Mouse (Mus musculus) megakaryocyte, embryonic 14.5 days (primary cell): ENCODE data around the gene Tapbp. TPM values are rescaled to one million over a fixed set of nuclear protein-coding genes. Genes with fewer than 3 reads are reported as not detected.
"Not testable (repeated sequence)": the region's sequence is repeated elsewhere in the genome, so short reads cannot be mapped to it uniquely, and the experiment has no call there.

Experiments
- H3K27me3 ChIP-seq: replicated peaks from 2 replicates; pipeline ENCODE3; 2012; ENCODE audit warnings: inconsistent platforms
- H3K36me3 ChIP-seq: replicated peaks from 2 replicates; pipeline ENCODE3; 2012; ENCODE audit warnings: low read length, inconsistent platforms, mixed read lengths
- H3K4me1 ChIP-seq: 2 replicates; pipeline ENCODE4 v1.6.1; 2012; ENCODE audit warnings: inconsistent platforms
- H3K4me3 ChIP-seq: replicated peaks from 2 replicates; pipeline ENCODE3; 2012; ENCODE audit warnings: moderate library complexity, mild to moderate bottlenecking, inconsistent platforms
- H3K9me3 ChIP-seq: 2 replicates; pipeline ENCODE4 v1.6.1; 2012; ENCODE audit warnings: inconsistent platforms
- FLI1 ChIP-seq: IDR thresholded peaks from 2 replicates; pipeline ENCODE4 v1.6.1; 2012; ENCODE audit warnings: low read length, inconsistent platforms, mixed read lengths
- GATA1 ChIP-seq: IDR thresholded peaks from 3 replicates; pipeline ENCODE4 v1.6.1; 2012; ENCODE audit warnings: mixed read lengths, low read length, inconsistent platforms, borderline replicate concordance
- polyA plus RNA-seq: library from polyadenylated mRNA; stranded (reverse); fragments of >175 nt; gene quantifications from 2 replicates; pipeline ENCODE4 v1.2.3, GENCODE M21; 2012; ENCODE audit warnings: low replicate concordance; ENCODE audit not compliant: insufficient read depth

The Tapbp gene
- polyA plus RNA-seq, 1 experiment: 606 TPM

DNA sequence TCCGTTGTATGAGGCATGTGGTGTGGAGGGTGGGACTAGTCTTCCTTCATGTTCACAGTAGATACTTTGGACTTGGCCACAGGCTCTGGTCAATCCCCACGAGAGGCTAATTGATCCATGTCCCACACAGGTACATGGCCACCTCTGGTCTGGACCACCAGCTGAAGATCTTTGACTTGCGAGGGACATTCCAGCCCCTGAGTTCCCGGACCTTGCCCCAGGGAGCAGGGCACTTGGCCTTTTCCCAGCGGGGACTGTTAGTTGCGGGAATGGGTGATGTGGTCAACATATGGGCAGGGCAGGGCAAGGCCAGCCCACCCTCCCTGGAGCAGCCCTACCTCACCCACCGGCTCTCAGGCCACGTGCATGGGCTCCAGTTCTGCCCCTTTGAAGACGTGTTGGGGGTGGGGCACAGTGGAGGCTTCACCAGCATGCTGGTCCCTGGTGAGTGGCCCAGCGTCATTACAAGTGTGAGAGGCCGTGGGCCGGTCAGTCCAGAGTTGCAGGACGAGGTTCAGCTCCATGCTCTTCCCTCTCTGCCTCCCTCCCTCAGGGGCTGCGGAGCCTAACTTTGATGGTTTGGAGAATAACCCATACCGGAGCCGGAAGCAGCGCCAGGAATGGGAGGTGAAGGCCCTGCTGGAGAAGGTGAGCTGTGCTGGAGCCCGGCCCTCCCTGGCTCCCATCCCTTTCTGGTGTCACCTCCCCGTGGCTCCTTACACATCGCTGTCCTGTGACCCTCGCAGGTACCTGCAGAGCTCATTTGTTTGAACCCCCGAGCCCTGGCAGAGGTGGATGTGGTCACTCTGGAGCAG, 32.6 kb downstream of the Tapbp start:
- Histone ChIP-seq H3K4me1 (peaks cover 66% of the 10 kb centered on the region), H3K27me3 (no peaks in the 10 kb centered on the region), H3K36me3 (peaks cover 86% of the 10 kb centered on the region), H3K9me3 (no peaks in the 10 kb centered on the region), H3K4me3 (peak overlapping the region; percentile 38)
- no peak for TF ChIP-seq GATA1
- no peak for TF ChIP-seq FLI1

DNA sequence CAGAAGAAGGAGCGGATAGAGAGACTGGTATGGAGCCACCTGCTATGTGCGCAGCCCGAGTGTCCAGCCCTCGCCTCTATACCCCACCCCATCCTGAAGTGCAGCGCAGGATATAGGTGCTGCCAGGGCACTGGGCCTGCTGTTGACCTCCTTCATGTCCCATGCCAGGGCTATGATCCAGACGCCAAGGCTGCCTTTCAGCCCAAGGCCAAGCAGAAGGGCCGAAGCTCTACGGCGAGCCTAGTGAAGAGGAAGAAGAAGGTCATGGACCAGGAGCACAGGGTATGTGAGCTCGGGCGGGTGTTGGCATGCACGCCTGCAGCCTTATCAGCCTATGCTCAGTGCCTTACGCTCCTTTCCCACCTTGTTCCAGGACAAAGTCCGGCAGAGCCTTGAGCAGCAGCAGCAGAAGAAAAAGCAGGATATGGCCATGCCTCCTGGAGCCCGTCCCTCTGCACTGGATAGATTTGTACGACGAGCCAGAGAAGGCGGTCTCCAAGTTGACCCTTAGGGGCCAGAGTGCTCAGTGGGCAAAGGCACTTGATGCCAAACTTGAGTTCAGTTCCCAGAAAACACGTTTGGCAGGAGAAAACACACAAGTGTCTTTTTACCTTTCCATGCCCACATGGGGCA, 33.3 kb downstream of the Tapbp start:
- Histone ChIP-seq H3K4me3 (no peak overlapping the region), H3K4me1 (peaks cover 67% of the 10 kb centered on the region), H3K9me3 (no peaks in the 10 kb centered on the region), H3K27me3 (no peaks in the 10 kb centered on the region), H3K36me3 (peaks cover 84% of the 10 kb centered on the region)
- TF ChIP-seq GATA1 (no peak), FLI1 (no peak)

GRCm38 (mm10) chr17:33950131-33950625, 34.5 kb downstream of the Tapbp start:
- Histone ChIP-seq H3K4me3 (peak overlapping the region; percentile 99), H3K27me3 (no peaks in the 10 kb centered on the region), H3K9me3 (no peaks in the 10 kb centered on the region), H3K36me3 (peaks cover 80% of the 10 kb centered on the region), H3K4me1 (peaks cover 75% of the 10 kb centered on the region)
- no peak for TF ChIP-seq GATA1
- TF ChIP-seq FLI1: no peak

DNA sequence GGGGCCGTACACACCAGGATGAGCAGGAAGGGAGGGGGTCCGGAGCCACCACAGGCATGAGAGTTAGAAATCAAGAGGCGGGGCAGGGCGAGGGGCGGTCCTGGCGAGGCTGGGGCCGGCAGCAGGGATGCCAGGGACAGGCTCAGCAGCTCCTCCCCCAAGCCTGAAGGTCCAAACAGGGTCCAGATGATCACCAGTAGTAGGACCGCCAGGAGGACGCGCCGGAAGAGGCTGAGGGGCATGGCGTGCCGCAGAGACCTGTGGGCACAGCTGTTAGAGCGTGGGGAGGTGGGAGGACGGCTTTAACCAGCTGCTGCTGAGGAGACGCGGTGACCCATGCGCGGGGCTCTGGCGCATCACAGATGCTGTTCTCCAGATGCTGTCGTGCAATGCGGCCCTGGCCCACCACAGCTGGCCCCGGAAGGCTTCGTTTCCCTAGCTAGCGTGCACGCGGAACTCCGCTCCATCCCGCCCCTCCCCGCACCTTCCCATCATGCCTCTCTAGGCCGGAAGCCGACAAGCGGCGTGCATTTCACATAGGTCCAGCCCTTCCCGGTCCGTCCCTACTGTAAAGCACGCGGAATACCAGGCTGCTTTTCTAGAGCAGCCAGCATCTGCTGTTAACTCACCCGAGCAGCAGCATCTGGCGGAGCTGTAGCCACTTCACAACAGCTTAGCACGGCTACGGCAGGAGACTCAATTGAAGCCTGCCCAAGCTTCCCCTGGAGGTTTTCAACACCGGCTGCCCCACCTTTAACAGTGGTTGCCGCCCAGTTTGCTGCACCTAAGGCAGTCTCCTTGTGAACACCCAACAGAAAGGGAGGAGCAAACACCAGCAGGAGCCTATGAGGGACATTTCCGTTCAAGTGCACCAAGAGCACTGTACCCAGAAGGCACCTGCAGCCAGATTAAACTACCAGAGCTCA, 35.6 kb downstream of the Tapbp start, which contains the start of gene B3galt4:
B3galt4 (minus strand) TSS at position 468 of the 926 bp plus-strand sequence.
- Histone ChIP-seq H3K27me3 (no peaks in the 10 kb centered on the region), H3K36me3 (peaks cover 71% of the 10 kb centered on the region), H3K4me3 (peak within 1 kb of the TSS; percentile 99), H3K4me1 (peaks cover 75% of the 10 kb centered on the region), H3K9me3 (no peaks in the 10 kb centered on the region)
- TF ChIP-seq GATA1 (no peak), FLI1 (no peak)

DNA sequence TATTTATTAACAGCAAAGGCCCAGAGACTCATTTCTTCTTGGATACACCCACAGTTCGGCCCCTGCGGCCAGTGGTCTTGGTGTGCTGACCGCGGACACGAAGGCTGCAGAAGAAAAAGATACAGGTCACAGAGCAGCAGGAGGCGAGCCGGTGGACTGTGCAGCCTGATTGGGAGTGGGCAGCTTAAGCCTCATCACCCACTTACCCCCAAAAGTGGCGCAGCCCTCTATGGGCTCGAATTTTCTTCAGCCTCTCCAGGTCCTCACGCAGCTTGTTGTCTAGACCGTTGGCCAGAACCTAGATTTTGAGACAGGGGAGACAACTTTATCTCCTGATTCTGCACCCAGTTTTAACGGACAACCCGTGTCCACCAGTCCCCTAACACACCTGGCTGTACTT, 36.3 kb downstream of the Tapbp start:
- not testable (repeated sequence) for H3K27me3 ChIP-seq, H3K9me3 ChIP-seq
- peaks cover 65% of the 10 kb centered on the region for H3K36me3 ChIP-seq
- H3K4me3 ChIP-seq: peak overlapping the region; percentile 99
- peaks cover 78% of the 10 kb centered on the region for H3K4me1 ChIP-seq

GRCm38 (mm10) chr17:33952879-33953278, 37.2 kb downstream of the Tapbp start:
- no peak for TF ChIP-seq FLI1
- TF ChIP-seq GATA1: no peak
- peaks cover 65% of the 10 kb centered on the region for H3K36me3 ChIP-seq
- no peaks in the 10 kb centered on the region for H3K27me3 ChIP-seq
- H3K4me1 ChIP-seq: peaks cover 79% of the 10 kb centered on the region
- H3K4me3 ChIP-seq: peak overlapping the region; percentile 78
- H3K9me3 ChIP-seq: no peaks in the 10 kb centered on the region

DNA sequence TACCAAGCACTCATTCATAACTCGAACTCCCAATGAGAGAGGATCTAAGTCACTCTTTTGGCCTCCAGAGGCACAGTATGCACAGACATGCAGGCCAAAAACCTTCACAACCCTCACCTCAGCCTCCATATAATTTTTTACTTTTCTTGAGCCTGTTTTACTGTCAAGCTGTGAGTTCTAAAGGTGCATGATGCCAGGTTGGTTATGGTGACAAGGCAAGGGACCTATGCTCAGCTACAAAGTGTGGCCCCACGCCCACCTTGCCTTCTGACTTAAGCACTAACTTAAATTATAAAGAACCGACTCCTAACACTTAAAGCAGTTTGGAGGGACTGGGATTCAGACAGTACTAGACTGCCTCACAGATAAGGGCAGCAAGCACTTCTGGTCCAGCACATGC, 37.6 kb downstream of the Tapbp start:
- H3K9me3 ChIP-seq: no peaks in the 10 kb centered on the region
- H3K36me3 ChIP-seq: peaks cover 65% of the 10 kb centered on the region
- H3K4me1 ChIP-seq: peaks cover 77% of the 10 kb centered on the region
- H3K27me3 ChIP-seq: no peaks in the 10 kb centered on the region
- peak overlapping the region; percentile 78 for H3K4me3 ChIP-seq
- no peak for TF ChIP-seq GATA1
- no peak for TF ChIP-seq FLI1

- TF ChIP-seq FLI1: no peak
- TF ChIP-seq GATA1: no peak
- H3K4me3 ChIP-seq: peak overlapping the region; percentile 98
- H3K36me3 ChIP-seq: peaks cover 65% of the 10 kb centered on the region
Measured at GRCm38 (mm10) chr17:33953961-33954565, 38.4 kb downstream of the Tapbp start.

More at GRCm38 (mm10) chr17:33953961-33954565, 38.4 kb downstream of the Tapbp start:
- H3K9me3 ChIP-seq: no peaks in the 10 kb centered on the region
- H3K27me3 ChIP-seq: no peaks in the 10 kb centered on the region
- peaks cover 70% of the 10 kb centered on the region for H3K4me1 ChIP-seq
